Mouse (Mus musculus) G1E (cell line): Measurements from ENCODE around the gene Fubp1. TPM values are rescaled to one million over a fixed set of nuclear protein-coding genes. Genes with fewer than 3 reads are reported as not detected.
"Not testable (repeated sequence)": the region's sequence is repeated elsewhere in the genome, so short reads cannot be mapped to it uniquely, and the experiment has no call there.

Experiments
- ATAC-seq: 2 replicates; pipeline ENCODE4 v1.8.0; 2016; ENCODE audit warnings: mild to moderate bottlenecking; ENCODE audit not compliant: insufficient number of reproducible peaks, poor library complexity, low FRiP score, severe bottlenecking; ENCODE audit errors: extremely low read depth
- DNase-seq: peaks from one replicate; pipeline ENCODE4 v3.0.0; 2012; ENCODE audit warnings: low spot score
- H3K27me3 ChIP-seq: 2 replicates; pipeline ENCODE4 v1.6.1; 2012; ENCODE audit warnings: mild to moderate bottlenecking, low read length, inconsistent platforms; ENCODE audit not compliant: insufficient read depth
- H3K36me3 ChIP-seq: replicated peaks from 2 replicates; pipeline ENCODE3; 2012; ENCODE audit warnings: mild to moderate bottlenecking, inconsistent platforms
- H3K4me1 ChIP-seq: 2 replicates; pipeline ENCODE4 v1.6.1; 2012; ENCODE audit warnings: low read depth, low read length, inconsistent platforms, mixed read lengths; ENCODE audit not compliant: insufficient read depth
- H3K4me3 ChIP-seq: 2 replicates; pipeline ENCODE4 v1.5.1; 2012; ENCODE audit warnings: low read depth, mild to moderate bottlenecking, inconsistent platforms, low read length, moderate library complexity, mixed read lengths
- H3K9me3 ChIP-seq: replicated peaks from 2 replicates; pipeline ENCODE4 v1.6.1; 2012; ENCODE audit warnings: inconsistent platforms
- CTCF ChIP-seq: IDR thresholded peaks from 2 replicates; pipeline ENCODE4 v1.5.1; 2012; ENCODE audit warnings: low read depth, low read length, inconsistent platforms, mixed read lengths
- GATA1 ChIP-seq: IDR thresholded peaks from 2 replicates; pipeline ENCODE4 v1.6.1; 2012; ENCODE audit warnings: borderline replicate concordance, low read length, inconsistent platforms, mixed read lengths
- GATA2 ChIP-seq: IDR thresholded peaks from 2 replicates; pipeline ENCODE4 v1.6.1; 2012; ENCODE audit warnings: low read depth, low read length, inconsistent platforms, borderline replicate concordance
- POLR2AphosphoS5 ChIP-seq: IDR thresholded peaks from 2 replicates; pipeline ENCODE4 v1.6.1; 2012; ENCODE audit warnings: low read depth, low read length, inconsistent platforms; ENCODE audit not compliant: insufficient replicate concordance
- TAL1 ChIP-seq: conservative IDR thresholded peaks from 2 replicates; pipeline ENCODE4 v1.6.1; 2012; ENCODE audit warnings: low read depth, low read length, inconsistent platforms, mixed read lengths
- polyA plus RNA-seq: library from polyadenylated mRNA; stranded (reverse); fragments of >175 nt; gene quantifications from 2 replicates; pipeline ENCODE4 v1.2.3, GENCODE M21; 2012
- total RNA-seq, 2 experiments: library from RNA; stranded (forward) in 1 of 2; stranded (reverse) in 1 of 2; fragments of 200-1000 nt in 1 of 2; fragments of >200 nt in 1 of 2; fragmentation: Nextera tagmentation in 1 of 2; gene quantifications; 2 replicates each; pipeline ENCODE4 v1.2.3; 2014 to 2017

Fubp1 gene
- total and polyA plus RNA-seq, 3 experiments = 310 to 577 (median 313) TPM

DNA sequence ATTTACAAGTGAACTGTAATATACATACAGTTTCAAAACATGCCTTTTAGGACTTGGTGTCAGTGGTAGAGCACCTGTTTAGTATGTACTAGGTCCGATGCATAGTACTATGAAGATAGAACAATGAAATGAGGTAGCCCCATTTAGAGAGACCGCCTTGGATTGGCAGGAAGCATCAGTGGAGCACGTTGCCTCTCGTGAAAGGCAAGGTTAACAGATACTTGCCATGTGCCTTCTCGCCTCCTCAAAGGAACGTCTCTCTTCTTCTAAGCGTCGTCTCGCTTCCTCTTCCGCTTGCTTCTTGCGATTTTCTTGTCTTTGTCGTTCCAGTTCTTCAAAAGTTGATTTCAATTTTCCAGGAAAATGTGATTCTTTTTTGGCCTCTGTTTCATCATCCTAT lies 37.5 kb downstream of the Fubp1 start:
- no peak for TF ChIP-seq CTCF
- TF ChIP-seq GATA2 = no peak
- no peak for TF ChIP-seq POLR2AphosphoS5
- TF ChIP-seq TAL1 = no peak
- no peak for TF ChIP-seq GATA1
- no peak for DNase-seq
- H3K36me3 ChIP-seq = no peaks in the 10 kb centered on the region
- H3K4me1 ChIP-seq = no peaks in the 10 kb centered on the region
- no peak overlapping the region for H3K4me3 ChIP-seq
- peaks cover 3% of the 10 kb centered on the region; the same call in 1 of the 2 replicates for H3K27me3 ChIP-seq
- ATAC-seq = no peak
- no peaks in the 10 kb centered on the region for H3K9me3 ChIP-seq

- Histone ChIP-seq H3K36me3 (no peaks in the 10 kb centered on the region), H3K4me3 (no peak overlapping the region), H3K9me3 (no peaks in the 10 kb centered on the region), H3K27me3 (peaks cover 6% of the 10 kb centered on the region), H3K4me1 (no peaks in the 10 kb centered on the region)
- TF ChIP-seq POLR2AphosphoS5 (no peak), GATA2 (no peak), TAL1 (no peak), GATA1 (no peak), CTCF (no peak)
- DNase-seq (no peak), ATAC-seq (no peak)
Measured at GRCm38 (mm10) chr3:152250487-152250886, 40.3 kb downstream of the Fubp1 start.

DNA sequence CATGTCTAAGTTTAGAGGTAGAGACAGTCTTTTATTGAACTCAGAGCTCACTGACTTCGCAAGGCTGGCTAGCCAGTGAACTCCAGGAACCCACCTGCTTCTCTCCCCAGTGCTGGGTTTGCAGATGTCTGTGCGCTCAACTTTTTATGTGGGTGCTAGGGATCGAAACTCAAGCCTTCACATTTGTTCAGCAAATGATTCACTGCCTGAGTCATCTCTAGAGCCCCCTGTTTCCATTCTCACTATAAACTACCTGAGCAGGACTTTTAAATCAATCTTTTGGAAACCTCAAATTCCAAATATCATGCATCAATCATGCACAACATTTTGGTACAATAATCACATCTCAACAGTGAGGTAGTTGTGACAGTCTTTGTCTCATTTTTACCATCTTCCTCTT lies 47.3 kb downstream of the Fubp1 start:
- H3K4me1 ChIP-seq = no peaks in the 10 kb centered on the region
- no peaks in the 10 kb centered on the region for H3K36me3 ChIP-seq
- no peaks in the 10 kb centered on the region for H3K9me3 ChIP-seq
- TF ChIP-seq TAL1 (no peak), GATA2 (no peak), POLR2AphosphoS5 (no peak), GATA1 (no peak), CTCF (no peak)
- ATAC-seq = no peak
- peaks cover 19% of the 10 kb centered on the region for H3K27me3 ChIP-seq
- no peak for DNase-seq
- no peak overlapping the region for H3K4me3 ChIP-seq

GRCm38 (mm10) chr3:152259409-152259808 lies 49.2 kb downstream of the Fubp1 start:
- not testable (repeated sequence) for H3K4me1 ChIP-seq, H3K4me3 ChIP-seq, H3K36me3 ChIP-seq, H3K9me3 ChIP-seq
- peak; percentile 67 for TF ChIP-seq CTCF
- H3K27me3 ChIP-seq = peaks cover 22% of the 10 kb centered on the region
- ATAC-seq = peak; percentile 45; the same call in 1 of the 2 replicates
- DNase-seq = peak; percentile 5

- DNase-seq = no peak
- Histone ChIP-seq H3K27me3 (peaks cover 26% of the 10 kb centered on the region), H3K4me3 (no peak overlapping the region), H3K4me1 (no peaks in the 10 kb centered on the region), H3K9me3 (no peaks in the 10 kb centered on the region), H3K36me3 (no peaks in the 10 kb centered on the region)
- no peak for ATAC-seq
- TF ChIP-seq GATA1 (no peak), TAL1 (no peak), POLR2AphosphoS5 (no peak), GATA2 (no peak), CTCF (no peak)
Measured at GRCm38 (mm10) chr3:152260362-152260761, 50.1 kb downstream of the Fubp1 start.

- DNase-seq (no peak), ATAC-seq (no peak)
- peaks cover 34% of the 10 kb centered on the region for H3K27me3 ChIP-seq
- no peaks in the 10 kb centered on the region for H3K4me1 ChIP-seq
- H3K9me3 ChIP-seq = no peaks in the 10 kb centered on the region
- no peak overlapping the region for H3K4me3 ChIP-seq
- TF ChIP-seq TAL1 (no peak), POLR2AphosphoS5 (no peak)
- no peaks in the 10 kb centered on the region for H3K36me3 ChIP-seq
Measured at GRCm38 (mm10) chr3:152261436-152261835, 51.2 kb downstream of the Fubp1 start.

DNA sequence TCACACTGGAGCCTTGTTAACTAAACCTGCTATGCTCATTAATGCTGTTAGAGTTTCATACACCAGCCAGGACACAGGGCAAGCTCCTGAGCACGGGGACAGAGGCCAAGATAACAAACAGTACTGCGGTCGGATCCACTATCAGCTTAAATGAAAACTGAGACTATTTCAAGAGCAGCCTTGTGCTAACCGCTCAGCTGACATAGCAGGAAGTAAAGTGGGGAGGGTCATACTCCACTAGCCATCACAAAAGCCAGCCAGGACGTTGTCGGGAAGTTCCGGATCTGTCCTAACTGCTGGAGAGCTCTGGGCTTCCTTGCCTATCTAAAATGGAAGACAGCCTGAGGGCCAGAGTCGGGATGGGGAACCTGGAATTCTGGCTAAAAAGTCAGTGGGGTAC lies 51.7 kb downstream of the Fubp1 start:
- H3K4me1 ChIP-seq = no peaks in the 10 kb centered on the region
- no peak overlapping the region for H3K4me3 ChIP-seq
- H3K27me3 ChIP-seq = peaks cover 37% of the 10 kb centered on the region
- H3K9me3 ChIP-seq = no peaks in the 10 kb centered on the region
- H3K36me3 ChIP-seq = no peaks in the 10 kb centered on the region
- no peak for DNase-seq
- no peak for ATAC-seq
- TF ChIP-seq TAL1 (no peak), CTCF (no peak), GATA2 (no peak), POLR2AphosphoS5 (no peak)
